Mouse (Mus musculus) hindbrain, embryonic 15.5 days (tissue): ENCODE results near the gene Slc2a1. TPM values are rescaled to one million over a fixed set of nuclear protein-coding genes. Genes with fewer than 3 reads are reported as not detected.

ENCODE experiments used
- ATAC-seq: fragments of 200-750 bp; cut with Nextera tagmentation; 2 replicates; pipeline ENCODE4 v1.8.0; 2017; ENCODE audit warnings: low read depth, moderate number of reproducible peaks, moderate TSS enrichment; ENCODE audit not compliant: low FRiP score
- H3K27ac ChIP-seq: fragments of 300-500 bp; sonication (generic); replicated peaks from 2 replicates; pipeline ENCODE4 v1.5.1; 2015; ENCODE audit warnings: mild to moderate bottlenecking, inconsistent platforms
- H3K27me3 ChIP-seq: fragments of 300-500 bp; sonication (generic); 2 replicates; pipeline ENCODE4 v1.6.1; 2015; ENCODE audit warnings: control low read depth, inconsistent platforms
- H3K36me3 ChIP-seq: fragments of 300-500 bp; sonication (generic); 2 replicates; pipeline ENCODE4 v1.6.1; 2015; ENCODE audit warnings: control low read depth, inconsistent platforms
- H3K4me1 ChIP-seq: fragments of 300-500 bp; sonication (generic); replicated peaks from 2 replicates; pipeline ENCODE4 v1.6.1; 2015; ENCODE audit warnings: control low read depth, inconsistent platforms
- H3K4me2 ChIP-seq: fragments of 300-500 bp; sonication (generic); 2 replicates; pipeline ENCODE4 v1.6.1; 2015; ENCODE audit warnings: moderate library complexity, mild to moderate bottlenecking, inconsistent platforms
- H3K4me3 ChIP-seq: fragments of 300-500 bp; sonication (generic); 2 replicates; pipeline ENCODE4 v1.5.1; 2015; ENCODE audit warnings: mild to moderate bottlenecking, inconsistent platforms
- H3K9ac ChIP-seq: fragments of 300-500 bp; sonication (generic); 2 replicates; pipeline ENCODE4 v1.6.1; 2015; ENCODE audit warnings: inconsistent platforms
- H3K9me3 ChIP-seq: fragments of 300-500 bp; sonication (generic); 2 replicates; pipeline ENCODE4 v1.6.1; 2016; ENCODE audit warnings: control low read depth, inconsistent platforms
- WGBS: fragments of 180-500 bp; shearing (Covaris S2); methylation state at CpG from one replicate; pipeline ENCODE4 v1.1.7; 2015; 5-methylcytosine and 5-hydroxymethylcytosine counted together
- polyA plus RNA-seq: library from polyadenylated mRNA; unstranded; fragments of >200 nt; fragmentation: Nextera tagmentation; extraction: Ambion mirVana; gene quantifications from 2 replicates; pipeline ENCODE4 v1.2.1, GENCODE M21; 2015

Gene Slc2a1
- polyA plus RNA-seq, 1 experiment from 2014 or later, result 89.6 TPM

DNA sequence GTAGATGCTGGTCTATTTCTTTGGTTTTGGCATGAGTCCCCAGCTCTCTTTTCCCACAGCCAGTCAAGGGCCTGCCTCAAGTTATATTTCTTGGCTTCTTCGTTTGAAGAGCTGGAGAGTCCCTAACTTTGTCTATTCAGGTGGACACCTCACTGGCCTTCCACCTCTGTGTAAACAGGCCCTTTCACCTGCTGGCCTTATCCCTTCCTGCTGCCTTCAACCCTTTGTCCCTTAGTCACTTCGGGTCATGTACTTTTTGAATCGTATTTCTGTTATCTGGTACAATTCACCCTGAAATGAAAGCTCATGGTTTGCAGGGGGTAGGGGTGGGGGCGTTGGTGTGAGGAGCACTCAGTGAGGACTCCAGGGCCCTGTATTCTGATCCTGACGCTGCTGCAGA, 10.8 kb downstream of the Slc2a1 start:
- Histone ChIP-seq H3K4me1 (no peaks in the 10 kb centered on the region), H3K9ac (no peak overlapping the region), H3K27ac (no peak overlapping the region), H3K4me3 (no peak overlapping the region), H3K36me3 (no peaks in the 10 kb centered on the region), H3K4me2 (no peak overlapping the region), H3K9me3 (no peaks in the 10 kb centered on the region), H3K27me3 (no peaks in the 10 kb centered on the region)
- no peak for ATAC-seq
- WGBS, result 74% methylated on average over 5 of the region's 5 CpGs

DNA sequence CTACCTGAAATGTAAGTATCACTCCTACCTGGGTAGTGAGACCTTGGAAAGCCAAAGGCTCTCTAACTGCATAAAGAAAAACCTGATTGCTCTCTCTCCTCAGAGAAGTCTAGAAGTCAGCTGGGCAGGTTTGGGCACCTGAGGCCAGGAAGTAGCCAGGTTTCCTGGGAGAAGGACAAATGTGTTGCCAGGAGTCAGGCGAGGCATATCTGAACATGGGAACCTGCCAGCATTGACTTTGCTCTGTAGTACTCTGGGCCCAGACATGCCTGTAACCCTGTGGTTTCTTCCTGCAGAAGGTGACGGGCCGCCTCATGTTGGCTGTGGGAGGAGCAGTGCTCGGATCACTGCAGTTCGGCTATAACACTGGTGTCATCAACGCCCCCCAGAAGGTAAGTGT, 11.6 kb downstream of the Slc2a1 start:
- Histone ChIP-seq H3K9ac (no peak overlapping the region), H3K27ac (no peak overlapping the region), H3K36me3 (no peaks in the 10 kb centered on the region), H3K4me3 (no peak overlapping the region), H3K4me2 (no peak overlapping the region), H3K4me1 (no peaks in the 10 kb centered on the region), H3K9me3 (no peaks in the 10 kb centered on the region), H3K27me3 (no peaks in the 10 kb centered on the region)
- WGBS, result 89% methylated on average over 6 of the region's 6 CpGs
- no peak for ATAC-seq

DNA sequence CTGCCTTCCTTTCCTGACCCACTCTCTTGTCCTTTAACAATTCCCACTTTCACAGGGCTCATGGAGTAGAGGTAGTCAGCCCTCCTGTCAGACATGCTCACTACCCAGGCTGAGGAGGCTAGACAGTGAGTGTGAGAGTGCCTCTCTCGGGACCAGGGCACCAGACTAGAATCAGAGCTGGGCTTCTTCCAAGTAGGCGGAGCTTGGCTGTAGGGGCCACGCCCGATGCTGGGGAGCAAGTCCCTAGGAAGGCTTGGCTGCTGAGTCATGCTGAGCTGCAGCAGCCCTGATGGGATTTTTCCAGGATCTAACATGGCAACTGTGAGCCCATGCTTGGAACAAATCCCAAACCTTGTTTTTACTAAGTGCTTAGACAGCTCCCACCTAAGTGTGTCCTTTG, 12.7 kb downstream of the Slc2a1 start:
- Histone ChIP-seq H3K36me3 (no peaks in the 10 kb centered on the region), H3K4me2 (no peak overlapping the region), H3K9ac (no peak overlapping the region), H3K9me3 (no peaks in the 10 kb centered on the region), H3K27ac (no peak overlapping the region), H3K4me1 (no peaks in the 10 kb centered on the region), H3K27me3 (no peaks in the 10 kb centered on the region), H3K4me3 (no peak overlapping the region)
- WGBS, result 48% methylated on average over 4 of the region's 4 CpGs
- ATAC-seq, result no peak

DNA sequence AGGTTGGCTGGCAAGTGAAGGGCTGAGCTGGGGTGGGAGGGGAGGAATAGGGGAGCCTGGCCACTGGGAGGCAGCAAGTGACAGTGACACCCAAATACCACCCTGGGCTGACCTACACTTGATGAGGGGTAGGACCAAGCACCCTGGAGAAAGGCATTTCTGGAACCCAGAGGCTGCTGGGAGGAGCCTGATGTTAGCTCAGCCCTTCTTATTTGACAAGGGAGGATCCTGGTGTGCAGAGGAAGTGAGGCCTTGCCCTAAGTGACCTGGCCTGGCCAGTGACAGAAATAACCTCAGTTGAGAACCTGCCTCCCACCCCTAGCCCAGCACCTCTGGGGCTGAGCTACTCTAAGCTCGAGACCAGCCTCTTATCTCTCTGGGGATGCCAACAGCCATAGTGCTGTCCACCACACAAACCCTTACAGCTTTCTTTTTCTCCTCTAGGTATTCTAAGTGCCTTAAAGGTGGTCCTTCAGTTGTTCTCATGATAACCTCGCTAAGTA, 16.3 kb downstream of the Slc2a1 start:
- H3K4me1 ChIP-seq, result no peaks in the 10 kb centered on the region
- H3K27me3 ChIP-seq, result no peaks in the 10 kb centered on the region

DNA sequence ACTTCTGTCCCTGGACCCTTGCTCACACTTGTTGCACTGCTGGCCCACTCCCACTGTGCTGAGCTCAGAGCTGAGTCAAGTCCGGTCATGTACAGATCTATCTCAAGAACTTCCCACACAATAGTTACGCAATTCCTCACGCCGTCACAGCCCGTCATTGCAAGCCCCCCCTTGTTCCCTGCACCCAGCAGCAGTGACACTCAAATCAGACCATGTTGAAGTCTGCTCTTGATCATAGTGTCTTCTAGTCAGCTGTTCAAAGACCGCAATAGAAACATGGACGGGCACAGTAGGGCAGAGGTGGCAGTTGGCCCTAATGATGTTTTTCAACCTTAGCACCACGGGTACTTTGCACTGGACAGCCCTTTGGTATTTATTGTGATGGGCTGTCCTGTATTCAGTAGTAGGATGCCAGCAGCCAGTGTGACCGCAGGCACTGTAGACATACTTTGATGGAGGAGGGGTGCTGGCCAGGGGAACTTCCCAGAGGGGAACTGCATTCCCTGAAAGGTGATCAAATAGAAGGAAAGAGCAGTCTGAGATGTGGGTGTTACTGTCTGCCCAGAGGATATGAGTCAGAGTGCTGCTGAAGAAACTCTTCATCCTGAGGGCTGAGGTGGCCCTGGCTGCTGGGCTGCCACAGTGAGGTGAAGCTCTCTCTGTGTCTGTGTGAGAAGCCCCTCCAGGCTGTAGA, 17.2 kb downstream of the Slc2a1 start:
- Histone ChIP-seq H3K36me3 (no peaks in the 10 kb centered on the region), H3K27ac (no peak overlapping the region), H3K9ac (no peak overlapping the region), H3K4me2 (no peak overlapping the region), H3K27me3 (no peaks in the 10 kb centered on the region), H3K9me3 (no peaks in the 10 kb centered on the region), H3K4me3 (no peak overlapping the region), H3K4me1 (no peaks in the 10 kb centered on the region)
- no peak for ATAC-seq
- WGBS, result 78% methylated on average over 9 of the region's 9 CpGs

More for the DNA sequence above, 16.3 kb downstream of the Slc2a1 start:
- Histone ChIP-seq H3K4me3 (no peak overlapping the region), H3K9me3 (no peaks in the 10 kb centered on the region), H3K27ac (no peak overlapping the region), H3K4me2 (no peak overlapping the region), H3K36me3 (no peaks in the 10 kb centered on the region), H3K9ac (no peak overlapping the region)
- WGBS, result 80% methylated on average over 2 of the region's 2 CpGs
- no peak for ATAC-seq

DNA sequence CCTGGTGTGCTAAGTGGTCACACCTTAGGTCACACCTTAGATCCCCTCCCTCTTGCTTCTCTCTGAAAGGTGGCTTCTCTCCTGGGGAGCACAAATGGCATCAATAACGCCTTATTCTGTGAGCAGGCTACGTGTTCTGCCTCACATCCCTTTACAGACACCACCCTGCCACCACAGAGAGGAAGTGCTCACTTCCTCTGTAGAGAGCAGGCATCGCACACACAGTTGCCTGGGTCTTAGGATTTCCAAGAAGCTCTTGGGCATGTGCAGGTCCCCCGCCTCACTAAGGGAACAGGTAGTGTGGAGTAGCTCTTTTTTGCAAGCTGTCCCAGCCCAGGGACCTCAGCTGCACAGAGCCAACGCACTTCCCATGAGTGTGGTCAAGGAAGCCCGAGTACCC, 18.7 kb downstream of the Slc2a1 start:
- Histone ChIP-seq H3K27ac (no peak overlapping the region), H3K4me1 (no peaks in the 10 kb centered on the region), H3K9ac (no peak overlapping the region)

DNA sequence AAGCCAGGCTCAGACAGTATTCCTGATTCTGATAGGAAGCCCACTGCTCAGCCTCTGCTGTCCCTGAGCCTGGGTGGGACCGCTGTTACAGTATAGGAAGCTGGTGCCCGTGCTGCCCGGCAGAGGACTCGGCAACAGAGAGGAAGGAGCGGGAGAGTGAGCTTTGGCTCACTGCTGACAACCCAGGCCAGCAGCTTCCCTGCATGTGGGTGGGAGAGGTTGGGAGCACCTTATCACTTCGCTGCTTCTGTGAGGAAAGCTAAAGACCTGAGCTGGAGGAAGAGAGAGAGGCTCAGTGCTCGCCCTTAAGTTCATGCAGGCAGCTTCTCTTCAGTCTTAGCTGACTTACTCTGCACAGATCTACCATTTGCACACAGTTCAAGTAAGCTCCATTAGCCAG, 20.0 kb downstream of the Slc2a1 start:
- Histone ChIP-seq H3K9me3 (no peaks in the 10 kb centered on the region), H3K27me3 (no peaks in the 10 kb centered on the region), H3K4me1 (no peaks in the 10 kb centered on the region), H3K9ac (no peak overlapping the region), H3K27ac (no peak overlapping the region), H3K4me2 (no peak overlapping the region), H3K36me3 (no peaks in the 10 kb centered on the region), H3K4me3 (no peak overlapping the region)
- ATAC-seq, result no peak
- 86% methylated on average over 7 of the region's 7 CpGs for WGBS

More for the DNA sequence above, 18.7 kb downstream of the Slc2a1 start:
- Histone ChIP-seq H3K36me3 (no peaks in the 10 kb centered on the region), H3K4me2 (no peak overlapping the region), H3K27me3 (no peaks in the 10 kb centered on the region), H3K4me3 (no peak overlapping the region), H3K9me3 (no peaks in the 10 kb centered on the region)
- 80% methylated on average over 6 of the region's 6 CpGs for WGBS
- ATAC-seq, result no peak

DNA sequence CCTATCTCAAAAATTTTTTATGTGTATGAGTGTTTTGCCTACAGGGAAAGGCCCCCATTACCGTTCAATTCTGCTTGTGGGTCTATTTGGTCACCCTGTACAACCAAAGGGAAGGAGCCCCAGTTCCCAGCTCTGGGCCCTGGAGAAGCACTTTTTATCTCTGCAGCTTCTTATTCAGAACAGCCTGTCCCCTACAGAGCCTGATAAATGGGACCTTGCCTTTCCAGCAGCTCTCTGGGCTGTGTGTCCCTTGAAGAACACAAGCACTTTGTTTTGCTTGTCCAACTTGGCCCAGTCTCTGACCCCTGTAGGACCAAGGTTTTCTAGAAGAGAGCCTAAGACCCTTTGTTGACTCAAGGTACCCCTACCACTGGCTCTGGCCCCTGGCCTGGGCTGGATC, 20.6 kb downstream of the Slc2a1 start:
- Histone ChIP-seq H3K4me1 (no peaks in the 10 kb centered on the region), H3K4me2 (no peak overlapping the region), H3K27ac (no peak overlapping the region), H3K36me3 (no peaks in the 10 kb centered on the region), H3K9ac (no peak overlapping the region), H3K4me3 (no peak overlapping the region), H3K27me3 (no peaks in the 10 kb centered on the region), H3K9me3 (no peaks in the 10 kb centered on the region)
- WGBS, result 83% methylated on average over 1 of the region's 1 CpGs
- no peak for ATAC-seq

DNA sequence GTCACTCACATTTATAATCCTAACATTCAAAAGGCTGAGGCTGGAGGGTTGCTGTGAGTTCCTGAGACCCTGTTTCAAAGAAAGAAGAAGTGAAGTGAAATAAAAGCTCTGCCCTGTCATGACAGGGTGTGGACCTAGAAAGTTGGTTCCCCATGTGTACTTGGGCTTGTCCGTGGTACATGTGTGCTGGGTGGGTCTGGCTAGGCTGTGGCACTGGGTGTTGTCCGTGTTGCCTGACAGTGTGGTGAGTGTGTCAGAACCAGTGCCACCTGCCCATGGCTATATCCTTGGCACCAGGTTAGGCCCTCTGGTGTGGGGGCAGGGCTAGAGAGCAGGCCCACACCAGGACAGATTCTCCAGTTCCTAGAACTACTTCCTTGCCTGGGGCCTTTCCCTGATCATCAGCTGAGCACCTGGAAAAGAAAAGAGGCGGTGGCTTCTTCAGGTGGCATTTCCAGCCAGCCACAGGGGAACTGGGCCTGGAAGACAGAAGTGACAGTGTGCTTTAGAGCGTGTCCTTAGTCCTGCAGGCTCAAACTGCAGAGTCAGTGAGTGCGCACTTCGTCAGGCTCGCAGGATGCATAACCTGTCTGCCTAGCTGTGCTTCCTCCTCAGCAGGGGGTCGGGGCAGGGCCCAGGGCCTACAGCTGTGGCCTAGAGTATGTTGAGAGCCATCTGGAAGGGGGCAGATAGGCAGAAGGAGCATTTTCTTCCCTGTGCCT, 22.8 kb downstream of the Slc2a1 start:
- Histone ChIP-seq H3K9ac (no peak overlapping the region), H3K27me3 (no peaks in the 10 kb centered on the region), H3K9me3 (no peaks in the 10 kb centered on the region), H3K4me1 (no peaks in the 10 kb centered on the region), H3K4me3 (no peak overlapping the region), H3K36me3 (peaks cover 12% of the 10 kb centered on the region), H3K27ac (no peak overlapping the region), H3K4me2 (no peak overlapping the region)
- ATAC-seq, result no peak
- 78% methylated on average over 8 of the region's 8 CpGs for whole genome bisulfite sequencing

DNA sequence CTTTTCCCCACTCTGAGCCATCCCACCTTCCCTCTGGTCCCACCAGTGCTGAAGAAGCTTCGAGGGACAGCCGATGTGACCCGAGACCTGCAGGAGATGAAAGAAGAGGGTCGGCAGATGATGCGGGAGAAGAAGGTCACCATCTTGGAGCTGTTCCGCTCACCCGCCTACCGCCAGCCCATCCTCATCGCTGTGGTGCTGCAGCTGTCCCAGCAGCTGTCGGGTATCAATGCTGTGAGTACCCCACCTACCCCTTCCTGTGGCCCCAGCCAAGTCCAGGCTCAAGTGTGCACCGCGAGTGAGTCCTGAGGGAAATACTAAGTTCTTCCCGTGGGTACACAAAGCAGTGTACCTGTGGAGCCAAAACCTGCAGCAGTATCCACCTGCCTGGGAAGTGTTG, 24.8 kb downstream of the Slc2a1 start:
- Histone ChIP-seq H3K4me1 (peaks cover 2% of the 10 kb centered on the region; the same call in 1 of the 2 replicates), H3K9ac (no peak overlapping the region), H3K4me3 (no peak overlapping the region), H3K27ac (no peak overlapping the region), H3K36me3 (peaks cover 16% of the 10 kb centered on the region), H3K9me3 (no peaks in the 10 kb centered on the region), H3K4me2 (no peak overlapping the region), H3K27me3 (no peaks in the 10 kb centered on the region)
- ATAC-seq, result no peak
- 92% methylated on average over 13 of the region's 13 CpGs for WGBS

DNA sequence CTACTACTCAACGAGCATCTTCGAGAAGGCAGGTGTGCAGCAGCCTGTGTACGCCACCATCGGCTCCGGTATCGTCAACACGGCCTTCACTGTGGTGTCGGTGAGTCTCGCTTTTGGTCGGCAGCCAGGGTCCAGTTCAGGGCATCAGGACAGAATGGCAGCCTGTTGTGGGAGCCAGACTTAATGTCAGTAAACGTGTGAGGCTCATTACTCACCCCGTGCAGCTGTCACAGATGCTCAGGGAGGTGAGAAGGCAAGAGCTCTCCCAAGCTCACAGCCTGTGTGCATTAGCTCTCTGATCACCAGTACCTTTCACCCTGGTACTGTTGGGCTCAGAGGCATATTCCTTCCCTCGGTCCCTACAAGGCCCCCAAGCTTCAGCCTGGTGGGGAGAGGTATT, 25.3 kb downstream of the Slc2a1 start:
- H3K9me3 ChIP-seq, result no peaks in the 10 kb centered on the region
- peaks cover 16% of the 10 kb centered on the region for H3K36me3 ChIP-seq
- H3K9ac ChIP-seq, result no peak overlapping the region
- 92% methylated on average over 13 of the region's 13 CpGs for WGBS
- H3K27me3 ChIP-seq, result no peaks in the 10 kb centered on the region
- H3K4me1 ChIP-seq, result peaks cover 7% of the 10 kb centered on the region
- no peak overlapping the region for H3K4me2 ChIP-seq
- no peak overlapping the region for H3K4me3 ChIP-seq
- no peak overlapping the region for H3K27ac ChIP-seq
- no peak for ATAC-seq

DNA sequence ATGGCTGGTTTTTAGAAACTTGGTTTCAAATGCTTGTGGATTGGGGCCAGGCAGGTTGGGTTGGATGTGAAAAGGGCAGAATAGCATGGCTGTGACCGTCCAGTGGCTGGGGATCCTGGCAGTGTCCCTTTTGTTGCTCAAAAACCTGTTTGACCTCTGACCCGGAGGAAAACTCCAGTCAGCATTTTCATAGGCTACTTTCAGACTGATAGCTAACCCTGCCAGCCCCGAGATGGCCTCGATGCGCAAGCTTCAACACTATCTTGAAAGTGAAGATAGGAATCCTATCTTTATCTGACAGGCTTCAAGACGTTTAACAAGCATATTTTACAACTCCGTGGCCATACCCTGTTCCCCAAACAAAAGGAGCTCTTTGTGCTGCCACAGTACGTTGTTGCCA, 28.8 kb downstream of the Slc2a1 start:
- ATAC-seq, result no peak
- Histone ChIP-seq H3K36me3 (peaks cover 16% of the 10 kb centered on the region), H3K4me1 (peaks cover 8% of the 10 kb centered on the region), H3K9ac (no peak overlapping the region), H3K4me2 (no peak overlapping the region), H3K27ac (no peak overlapping the region), H3K27me3 (no peaks in the 10 kb centered on the region), H3K4me3 (no peak overlapping the region), H3K9me3 (no peaks in the 10 kb centered on the region)
- 64% methylated on average over 8 of the region's 8 CpGs for WGBS
